Mouse (Mus musculus): ENCODE measurements around the gene Hist1h2ah.

Hist1h2ah gene

GRCm38 (mm10) chr13:22026058-22027031 lies 9.0 kb downstream of the Hist1h2ah start:
- CTCF ChIA-PET, result no interaction called here
- POLR2A ChIA-PET, result interaction anchor here in 3 of 4 experiments (0.6 to 1.2 kb wide), 13 partner anchors 8 to 108 kb away, joined by 3 to 7 read pairs (median 4); partner anchors contain the start of genes Hist1h2ah (in 3 of the 3) and Hist1h2bk (in 3 of the 3)

- POLR2A ChIA-PET, result interaction anchor here (0.6 to 5.4 kb wide), 31 partner anchors 9 to 1548 kb away, joined by 3 to 31 read pairs (median 4); partner anchors contain the start of genes Hist1h2ag (in 3 of the 4), Hist1h2ah (in 3 of the 4), Hist1h2bj (in 3 of the 4) and Hist1h2bk (in 3 of the 4)
- CTCF ChIA-PET, result interaction anchor here (0.6 to 1.0 kb wide), 7 partner anchors 27 to 1409 kb away, joined by 3 to 9 read pairs (median 3); no protein-coding TSS in a partner anchor
These were observed 13.1 kb downstream of the Hist1h2ah start for GRCm38 (mm10) chr13:22022241-22022640.

GRCm38 (mm10) chr13:22021581-22021980 lies 13.8 kb downstream of the Hist1h2ah start:
- POLR2A ChIA-PET, result interaction anchor here in 3 of 4 experiments (0.6 to 5.4 kb wide), 27 partner anchors 10 to 1549 kb away, joined by 3 to 31 read pairs (median 4); partner anchors contain the start of genes Hist1h2ag (in 3 of the 3), Hist1h2ah (in 3 of the 3), Hist1h2bj (in 3 of the 3) and Hist1h2bk (in 3 of the 3)
- CTCF ChIA-PET, result interaction anchor here in 3 of 4 experiments (0.5 to 1.0 kb wide), 4 partner anchors 26 to 1380 kb away, joined by 3 to 4 read pairs (median 3); no protein-coding TSS in a partner anchor

- ChIA-PET CTCF (interaction anchor here in 1 of 4 experiments (0.5 kb wide), 1 partner anchor 821 kb away, joined by 3 read pairs; no protein-coding TSS in a partner anchor), POLR2A (interaction anchor here in 3 of 4 experiments (0.6 to 5.4 kb wide), 15 partner anchors 13 to 1380 kb away, joined by 3 to 31 read pairs (median 4); partner anchors contain the start of genes Hist1h2ah (in 3 of the 3), Hist1h2bk (in 3 of the 3), Hist1h2ag (in 2 of the 3) and Hist1h2bj (in 2 of the 3))
These were observed 14.4 kb downstream of the Hist1h2ah start for GRCm38 (mm10) chr13:22020901-22021339.

GRCm38 (mm10) chr13:22019934-22020835 lies 15.2 kb downstream of the Hist1h2ah start:
- ChIA-PET CTCF (no interaction called here), POLR2A (interaction anchor here (0.6 to 7.4 kb wide), 24 partner anchors 11 to 1535 kb away, joined by 3 to 47 read pairs (median 4); partner anchors contain the start of genes Hist1h2ah (in 3 of the 4), Hist1h2bk (in 3 of the 4), Hist1h2ag (in 2 of the 4) and Hist1h2bj (in 2 of the 4))

GRCm38 (mm10) chr13:22015479-22016450 lies 19.6 kb downstream of the Hist1h2ah start:
- ChIA-PET CTCF (interaction anchor here in 2 of 4 experiments (0.5 to 1.7 kb wide), 5 partner anchors 10 to 107 kb away, joined by 3 to 4 read pairs (median 3); no protein-coding TSS in a partner anchor), POLR2A (interaction anchor here (0.9 to 7.4 kb wide), 16 partner anchors 8 to 236 kb away, joined by 3 to 47 read pairs (median 4); partner anchors contain the start of genes Hist1h1b (in 1 of the 4), Hist1h2ag (in 1 of the 4), Hist1h2ah (in 1 of the 4) and Hist1h2bj (in 1 of the 4))

GRCm38 (mm10) chr13:22014411-22014845 lies 20.9 kb downstream of the Hist1h2ah start:
- POLR2A ChIA-PET, result interaction anchor here (0.7 to 7.4 kb wide), 14 partner anchors 8 to 1520 kb away, joined by 3 to 47 read pairs (median 4); partner anchors contain the start of genes Hist1h2af (in 1 of the 4), Hist1h2ag (in 1 of the 4), Hist1h2ah (in 1 of the 4) and Hist1h2bj (in 1 of the 4)
- CTCF ChIA-PET, result interaction anchor here in 1 of 4 experiments (0.8 to 1.7 kb wide), 2 partner anchors 15 to 1387 kb away, joined by 3 to 4 read pairs; no protein-coding TSS in a partner anchor

GRCm38 (mm10) chr13:22013716-22014115 lies 21.7 kb downstream of the Hist1h2ah start:
- CTCF ChIA-PET, result interaction anchor here in 3 of 4 experiments (0.6 to 1.0 kb wide), 4 partner anchors 39 to 1388 kb away, joined by 3 read pairs; no protein-coding TSS in a partner anchor

GRCm38 (mm10) chr13:22009642-22010041 lies 25.7 kb downstream of the Hist1h2ah start, which contains the start of gene Prss16:
Gene Prss16 (minus strand): TSS chr13:22009742.
- POLR2A ChIA-PET, result interaction anchor here in 2 of 4 experiments (0.6 to 2.1 kb wide), 6 partner anchors 10 to 222 kb away, joined by 3 to 7 read pairs (median 4); partner anchors contain the start of genes Hist1h2an (in 1 of the 2) and Hist1h2bp (in 1 of the 2)
- CTCF ChIA-PET, result interaction anchor here in 1 of 4 experiments (0.7 kb wide), 1 partner anchor 73 kb away, joined by 3 read pairs; no protein-coding TSS in a partner anchor

More at GRCm38 (mm10) chr13:22013716-22014115, 21.7 kb downstream of the Hist1h2ah start:
- POLR2A ChIA-PET, result interaction anchor here in 3 of 4 experiments (0.6 to 7.4 kb wide), 7 partner anchors 7 to 1520 kb away, joined by 3 to 47 read pairs (median 5); partner anchors contain the start of genes Hist1h2af (in 1 of the 3) and Hist1h2ah (in 1 of the 3)

GRCm38 (mm10) chr13:22008707-22009106 lies 26.7 kb downstream of the Hist1h2ah start:
- ChIA-PET CTCF (interaction anchor here in 1 of 4 experiments (0.5 kb wide), 1 partner anchor 1392 kb away, joined by 4 read pairs; no protein-coding TSS in a partner anchor), POLR2A (interaction anchor here in 2 of 4 experiments (1.1 to 3.9 kb wide), 6 partner anchors 9 to 35 kb away, joined by 3 to 22 read pairs (median 6); partner anchors contain the start of genes Hist1h2ag (in 1 of the 2) and Hist1h2bj (in 1 of the 2))

GRCm38 (mm10) chr13:22007872-22008271 lies 27.5 kb downstream of the Hist1h2ah start:
- POLR2A ChIA-PET, result interaction anchor here in 2 of 4 experiments (0.7 to 4.0 kb wide), 8 partner anchors 9 to 36 kb away, joined by 3 to 47 read pairs (median 6); partner anchors contain the start of genes Hist1h2ag (in 2 of the 2), Hist1h2bj (in 2 of the 2) and Pom121l2 (in 1 of the 2)
- CTCF ChIA-PET, result no interaction called here

GRCm38 (mm10) chr13:22007121-22007510 lies 28.3 kb downstream of the Hist1h2ah start:
- ChIA-PET POLR2A (interaction anchor here in 3 of 4 experiments (0.7 to 4.0 kb wide), 14 partner anchors 10 to 1424 kb away, joined by 3 to 47 read pairs (median 8); partner anchors contain the start of genes Hist1h2ag (in 2 of the 3), Hist1h2bj (in 2 of the 3), Pom121l2 (in 2 of the 3) and Hist1h2ah (in 1 of the 3)), CTCF (interaction anchor here in 3 of 4 experiments (0.6 to 1.7 kb wide), 4 partner anchors 12 to 1429 kb away, joined by 3 to 4 read pairs (median 3); partner anchors contain the start of gene Pom121l2 (in 1 of the 3))

GRCm38 (mm10) chr13:22006334-22007120 lies 28.8 kb downstream of the Hist1h2ah start:
- CTCF ChIA-PET, result interaction anchor here in 3 of 4 experiments (0.6 to 2.1 kb wide), 9 partner anchors 9 to 126 kb away, joined by 3 to 7 read pairs (median 3); partner anchors contain the start of gene Pom121l2 (in 1 of the 3)
- POLR2A ChIA-PET, result interaction anchor here (0.6 to 4.0 kb wide), 42 partner anchors 9 to 1677 kb away, joined by 3 to 47 read pairs (median 4); partner anchors contain the start of genes Hist1h2ah (in 3 of the 4), Hist1h2bk (in 3 of the 4), Hist1h2ag (in 2 of the 4) and Hist1h2bj (in 2 of the 4)
